Mouse (Mus musculus) bone marrow macrophage, adult 2 months (primary cell): Measurements from ENCODE around the gene Max.

Source experiments
- CTCF ChIP-seq: IDR thresholded peaks from 2 replicates; pipeline ENCODE4 v1.5.1; 2012; ENCODE audit warnings: low read depth, mild to moderate bottlenecking, low read length, moderate library complexity
- POLR2A ChIP-seq: IDR thresholded peaks from 2 replicates; pipeline ENCODE4 v1.6.1; 2012; ENCODE audit warnings: mild to moderate bottlenecking, low read depth, low read length, borderline replicate concordance

DNA sequence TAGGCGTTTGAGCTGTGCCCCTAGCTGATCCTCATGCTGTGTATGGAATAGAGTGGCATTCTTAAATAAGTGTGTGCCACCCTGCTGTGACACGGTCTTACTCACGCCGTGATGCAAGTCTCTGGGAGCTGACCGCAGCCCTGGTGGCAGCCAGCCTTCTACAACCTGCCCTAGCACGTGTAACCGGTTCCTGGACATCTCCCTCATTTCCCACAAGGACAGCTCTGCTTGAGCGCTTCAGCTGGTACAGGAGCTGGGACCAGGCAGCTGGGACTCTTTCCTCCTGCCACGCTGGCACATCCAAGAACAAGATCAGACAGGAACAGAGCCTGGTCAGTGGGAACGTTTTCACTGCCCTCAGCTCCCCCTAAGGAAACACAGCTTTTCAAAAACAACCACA is 34.5 kb downstream of the Max start:
- TF ChIP-seq POLR2A (no peak), CTCF (no peak)
